Mouse (Mus musculus) gastrocnemius, postnatal 10 days (tissue): ENCODE results near the gene Fgfr2. TPM values are rescaled to one million over a fixed set of nuclear protein-coding genes. Genes with fewer than 3 reads are reported as not detected.
A peak's percentile ranks its signal among the peaks of the same experiment; 100 is the strongest.
"Not testable (repeated sequence)": the region's sequence is repeated elsewhere in the genome, so short reads cannot be mapped to it uniquely, and the experiment has no call there.

ENCODE experiments used
- DNase-seq: peaks from one replicate; pipeline ENCODE4 v3.0.0; 2021; ENCODE audit warnings: mixed read lengths
- total RNA-seq, 2 experiments: library from RNA; stranded (reverse); gene quantifications; 2 replicates each; pipeline ENCODE4 v1.2.3; 2021

Fgfr2 gene
- total RNA-seq, 2 experiments from 2014 or later, result 3.0 to 6.1 TPM

DNA sequence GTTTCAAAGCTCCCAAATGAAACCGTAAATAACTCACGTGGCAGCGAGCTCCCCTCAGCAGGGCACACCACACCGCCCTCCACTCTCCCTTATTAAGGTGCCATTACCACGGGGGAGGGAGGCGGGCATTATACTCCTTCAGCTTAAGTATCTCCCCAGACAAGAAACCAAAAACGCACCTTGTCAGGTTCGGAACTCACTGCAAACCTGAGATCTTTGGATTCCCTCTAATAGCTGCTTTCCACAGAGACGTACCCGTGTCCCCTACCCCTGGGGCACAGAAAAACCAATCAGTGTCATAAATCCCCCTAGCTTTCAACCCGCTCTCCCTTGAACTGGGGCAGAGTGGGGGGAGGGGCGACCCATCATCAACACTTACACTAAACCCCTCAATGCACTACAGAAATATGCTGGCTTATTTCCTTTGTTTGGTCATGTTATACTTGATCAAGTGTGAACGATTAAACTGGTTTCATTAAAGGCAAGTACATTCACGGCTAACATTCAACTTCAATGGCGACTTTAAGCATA, 2.9 kb downstream of the Fgfr2 start:
- no peak for DNase-seq

DNA sequence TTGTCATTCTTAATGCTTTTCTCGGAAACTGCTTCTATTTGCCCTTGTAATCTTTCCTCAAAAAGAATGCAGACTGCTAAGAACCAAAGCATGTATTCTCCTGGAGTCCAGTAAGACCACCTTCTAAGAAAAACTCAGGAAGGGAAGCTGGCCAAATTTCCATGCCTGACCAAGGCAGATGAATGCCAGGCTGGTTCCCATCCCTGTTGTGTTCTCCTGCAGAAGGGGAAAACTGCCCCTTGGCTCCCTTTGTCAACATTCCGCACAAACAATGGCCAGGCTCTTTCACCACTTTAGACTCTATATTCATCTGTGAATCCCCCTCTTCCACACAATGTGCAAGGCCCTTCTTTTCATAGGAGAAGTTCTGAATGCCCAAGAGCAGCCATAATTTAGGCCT, 5.3 kb downstream of the Fgfr2 start:
- DNase-seq, result no peak

DNA sequence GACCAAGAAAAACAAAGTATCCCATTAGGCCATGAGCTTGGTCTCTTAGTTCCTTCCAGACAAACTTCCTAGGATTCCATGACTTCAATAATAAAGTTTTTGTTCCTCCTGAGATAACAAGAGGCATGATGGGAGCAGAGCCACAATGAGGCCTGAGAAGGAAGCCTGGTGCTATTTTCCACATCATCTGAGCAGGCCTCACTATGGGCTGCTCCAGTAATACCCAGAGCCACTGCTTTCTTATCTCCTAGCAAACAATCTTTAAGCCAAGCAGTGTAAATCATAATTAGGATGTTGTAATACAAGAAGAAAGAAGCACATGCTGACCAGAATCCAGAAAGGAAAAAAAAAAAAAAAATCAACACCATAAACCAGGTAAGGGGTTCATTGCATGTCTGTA, 6.6 kb downstream of the Fgfr2 start:
- DNase-seq, result no peak

DNA sequence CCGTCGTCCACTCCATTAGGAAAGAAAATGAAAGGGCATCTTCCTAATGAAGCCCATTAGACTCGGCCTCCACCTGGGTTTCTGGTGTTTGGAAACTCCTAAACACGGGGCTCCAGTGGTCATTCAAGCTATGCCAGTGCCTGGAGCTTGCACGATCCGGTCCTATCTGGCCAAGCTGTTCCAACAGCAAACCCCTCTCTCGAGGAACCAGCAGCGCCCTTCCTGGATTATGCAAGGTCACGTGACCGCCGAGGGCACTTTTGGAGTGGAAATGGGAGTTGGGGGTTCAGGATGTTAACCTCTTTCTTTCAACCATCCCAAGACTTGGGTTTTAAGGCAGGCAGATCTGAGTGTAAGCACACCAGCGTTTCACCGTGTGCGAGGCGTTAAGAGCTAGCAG, 7.3 kb downstream of the Fgfr2 start:
- DNase-seq, result no peak

DNA sequence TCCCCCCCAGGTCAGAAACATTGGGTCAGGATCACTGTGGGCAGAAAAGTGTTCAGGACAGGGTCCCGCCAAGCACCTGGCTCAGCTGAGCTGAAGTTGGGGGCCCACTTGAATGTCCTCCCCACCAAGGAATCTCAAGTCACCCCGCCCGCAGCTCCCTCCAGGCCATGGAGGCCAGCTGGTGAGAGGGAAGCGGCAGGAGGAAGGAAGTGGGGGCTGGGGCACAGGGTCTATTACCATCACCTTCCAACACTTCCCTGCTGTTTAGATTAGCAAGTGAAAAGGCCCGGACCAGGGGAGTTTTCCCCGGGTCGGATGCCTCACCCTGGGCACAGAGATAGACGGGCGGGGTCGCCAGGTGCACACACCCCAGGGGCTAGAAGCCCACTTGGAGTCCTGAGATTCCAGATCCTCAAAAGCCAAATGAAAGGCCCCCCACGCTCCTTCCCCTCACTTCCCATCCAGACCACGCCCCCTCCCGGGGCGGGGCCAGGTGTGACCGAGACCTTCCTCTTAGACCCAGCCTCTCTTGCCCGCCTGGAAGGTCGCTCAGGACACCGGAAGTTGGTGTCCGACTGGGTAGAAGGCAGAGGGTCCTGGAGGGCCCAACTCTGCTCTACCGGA, 8.2 kb downstream of the Fgfr2 start:
- DNase-seq, result peak; percentile 16

DNA sequence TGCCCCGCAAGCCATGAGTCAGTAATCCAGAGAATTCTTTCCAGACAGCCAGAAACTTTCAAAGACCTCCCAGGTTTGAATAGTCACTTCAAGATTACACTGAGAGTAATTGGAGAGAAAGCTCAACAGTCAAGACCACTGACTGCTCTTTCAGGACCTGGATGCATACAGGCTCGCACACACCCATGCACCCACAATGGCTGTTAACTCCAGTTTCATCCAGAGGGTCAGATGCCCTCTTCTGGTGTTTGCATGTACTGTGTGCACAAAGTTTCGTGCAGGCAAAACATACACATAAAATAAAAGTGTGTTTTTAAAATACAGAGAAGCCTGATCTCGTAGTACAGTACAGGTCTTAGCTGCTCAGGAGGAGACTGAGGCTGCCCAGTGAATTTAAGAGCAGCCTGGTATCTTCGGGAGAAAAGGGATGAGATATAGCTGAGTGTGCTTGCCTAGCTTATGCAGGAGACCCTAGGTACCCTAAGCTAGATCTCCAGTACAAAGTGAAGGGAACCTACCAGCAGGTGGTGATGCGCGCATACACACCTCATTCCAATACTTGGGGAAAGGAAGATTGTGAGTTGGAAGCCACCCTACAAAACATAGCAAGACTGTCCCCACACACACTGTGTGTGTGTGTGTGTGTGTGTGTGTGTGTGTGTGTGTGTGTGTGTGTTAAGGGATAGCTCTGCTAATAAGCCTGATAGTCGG, 9.8 kb downstream of the Fgfr2 start:
- no peak for DNase-seq

DNA sequence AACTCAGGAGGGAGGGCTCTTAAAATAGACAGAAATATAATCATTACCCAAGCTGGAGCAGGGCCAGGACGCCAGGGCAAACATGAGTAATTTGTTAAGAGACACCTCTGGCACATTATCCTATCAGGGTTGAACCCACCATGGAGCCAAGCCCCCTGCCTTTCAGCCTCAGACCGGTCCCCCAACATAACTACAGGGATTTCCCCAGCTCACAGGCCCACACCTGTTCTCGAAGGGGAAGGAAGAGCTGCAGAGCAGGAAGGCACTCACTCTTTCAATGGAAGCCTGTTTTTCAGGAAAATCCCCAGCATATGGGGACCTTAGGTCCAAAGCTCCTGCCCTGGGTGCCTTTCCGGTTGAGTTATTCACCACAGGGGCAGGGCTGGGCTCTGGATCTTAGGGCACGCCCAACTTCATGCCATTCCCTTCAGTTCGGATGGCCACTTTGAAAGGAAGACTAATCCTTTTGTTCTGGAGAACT, 10.8 kb downstream of the Fgfr2 start:
- DNase-seq, result no peak

DNA sequence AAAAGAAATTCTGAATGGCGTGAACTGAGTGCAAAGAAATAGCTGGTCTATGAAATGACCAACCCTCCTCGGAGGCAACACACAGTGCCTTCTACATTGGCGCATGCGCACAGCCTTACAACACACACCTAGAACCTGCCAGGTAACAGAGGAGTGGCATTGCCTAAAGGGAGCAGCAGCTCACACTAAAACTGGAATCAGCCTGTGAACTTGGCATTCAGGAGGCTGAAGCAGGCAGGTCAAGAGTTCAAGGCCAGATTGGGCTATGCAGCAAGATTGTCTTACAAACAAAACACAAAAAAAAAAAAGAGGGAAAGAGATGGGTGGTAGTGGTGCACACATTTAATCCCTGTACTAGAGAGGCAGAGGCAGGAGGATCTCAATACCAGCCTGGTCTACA, 13.7 kb downstream of the Fgfr2 start:
- DNase-seq, result no peak

DNA sequence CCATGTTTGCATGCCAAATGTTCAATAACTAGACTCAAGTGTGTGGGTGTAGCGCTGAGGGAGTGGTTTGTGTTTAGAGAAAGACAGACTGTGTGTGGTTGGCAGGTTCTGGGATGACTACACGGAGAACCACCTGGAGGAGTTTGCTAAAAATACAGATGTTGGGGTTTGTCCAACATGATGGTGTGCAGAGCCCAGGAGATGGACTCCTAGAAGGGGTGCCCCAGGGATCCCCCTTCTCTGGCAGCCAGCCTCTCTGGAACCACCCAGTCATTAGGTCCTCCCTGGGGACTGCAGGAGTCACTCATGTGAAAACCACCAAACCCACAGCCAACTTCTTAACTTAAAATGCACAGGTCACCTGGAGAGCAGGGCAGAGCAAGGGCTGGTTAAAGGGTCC, 14.5 kb downstream of the Fgfr2 start:
- DNase-seq, result no peak

DNA sequence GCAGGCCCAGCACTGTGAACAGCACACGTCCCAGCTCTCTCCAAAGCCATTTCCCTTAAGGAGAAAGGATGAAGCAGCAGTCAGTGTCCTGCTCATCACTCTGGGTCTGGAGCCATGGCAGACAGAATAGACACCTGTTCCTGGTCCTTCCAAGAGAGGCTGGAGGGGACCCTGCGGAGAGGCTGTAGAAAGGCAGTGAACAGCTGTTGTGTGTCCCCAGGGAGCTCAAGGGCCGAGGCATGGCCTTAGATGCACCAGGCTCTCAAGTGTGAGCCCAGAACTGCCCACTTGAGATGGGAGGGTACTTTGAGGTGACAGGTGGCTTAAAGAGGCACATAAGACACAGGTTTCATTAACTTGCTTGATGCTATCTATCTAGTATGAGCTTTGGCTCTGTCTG, 20.6 kb downstream of the Fgfr2 start:
- DNase-seq, result no peak

DNA sequence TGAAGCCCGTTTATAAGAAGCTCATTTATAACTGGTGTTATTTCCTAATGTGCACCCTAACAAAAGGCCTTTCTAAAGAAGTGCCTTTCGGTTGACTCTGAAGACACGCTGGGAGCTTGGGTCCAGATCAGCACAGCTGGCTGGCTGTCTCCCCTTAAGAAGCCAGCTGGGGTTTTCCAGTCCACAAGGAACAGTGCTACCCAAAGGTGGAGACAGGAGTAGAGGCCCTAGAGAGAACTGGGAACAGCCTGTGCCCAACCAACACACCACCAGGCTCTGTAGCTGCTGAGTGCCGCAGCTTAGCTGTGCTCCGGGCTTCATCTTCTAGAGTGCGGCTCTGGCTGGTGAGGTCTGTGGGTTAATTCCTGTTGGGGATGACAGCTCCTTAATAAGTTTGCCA, 22.1 kb downstream of the Fgfr2 start:
- DNase-seq, result no peak

DNA sequence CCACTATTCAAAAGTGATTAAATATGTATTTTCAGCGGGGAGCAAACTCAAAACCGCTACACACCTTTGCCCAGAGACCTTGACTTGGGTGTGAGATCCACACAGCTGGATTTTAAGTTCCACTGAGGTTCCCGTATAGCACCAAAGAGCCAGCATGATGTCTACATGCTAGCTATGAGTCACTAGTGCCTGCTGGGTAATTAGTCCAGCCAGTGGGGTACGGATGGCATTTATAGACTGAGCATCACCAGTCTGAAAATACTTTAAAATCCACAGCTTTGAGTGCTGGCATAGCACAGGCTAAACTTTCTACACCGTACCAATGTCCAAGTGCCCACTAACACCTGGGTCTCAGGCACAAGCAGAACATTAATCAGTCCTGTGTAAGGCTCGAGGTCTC, 23.0 kb downstream of the Fgfr2 start:
- no peak for DNase-seq

DNA sequence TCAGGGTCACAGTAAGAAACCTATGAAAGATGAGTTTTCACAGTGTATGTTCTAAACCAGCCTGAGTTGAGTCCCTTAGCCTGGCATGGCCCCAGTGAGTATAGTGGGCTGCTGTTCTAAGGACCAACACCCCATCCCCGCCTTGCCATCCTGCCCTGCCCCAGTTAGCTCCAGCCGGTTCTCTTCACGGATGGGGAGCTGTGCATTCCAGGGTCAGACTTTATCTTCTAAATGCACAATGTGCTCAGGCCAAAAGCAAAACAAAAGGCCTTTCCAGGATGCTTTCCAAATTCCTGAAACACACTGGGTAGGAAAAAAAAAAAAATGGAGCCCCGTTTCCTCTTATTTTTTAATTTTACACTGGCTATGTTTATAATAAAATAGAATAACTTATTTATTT, 23.9 kb downstream of the Fgfr2 start:
- DNase-seq, result no peak

DNA sequence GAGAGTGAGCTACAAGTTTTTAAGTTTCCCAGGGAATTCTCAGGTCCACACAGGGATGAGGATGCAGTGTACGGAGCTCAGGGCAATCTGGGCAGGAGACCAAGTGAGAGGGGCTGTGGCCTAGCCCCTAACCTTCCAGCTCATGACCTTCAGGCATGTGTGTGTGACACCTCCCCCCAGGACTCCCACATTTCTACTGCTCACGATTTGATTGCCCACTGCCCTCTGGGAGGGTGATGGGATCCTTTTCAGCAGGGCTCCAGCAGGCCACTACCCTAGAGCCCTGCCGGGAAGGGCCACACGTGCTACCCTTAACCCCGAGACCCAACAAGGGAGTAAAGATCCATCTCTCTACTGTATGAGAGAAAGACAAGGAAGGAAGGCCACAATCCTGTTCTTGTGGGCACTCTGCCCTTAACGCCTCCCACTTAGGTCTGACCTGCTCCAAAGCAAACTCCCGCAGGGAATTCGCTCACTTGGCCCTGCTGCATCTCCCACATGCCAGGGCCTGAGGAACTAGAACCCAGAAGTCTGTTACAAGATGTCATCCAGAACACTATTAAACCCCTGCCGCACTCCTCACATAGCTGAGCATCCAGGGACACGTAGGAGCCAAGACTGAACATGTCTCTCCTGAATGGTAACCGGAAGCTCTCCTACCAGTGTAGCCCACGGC, 24.9 kb downstream of the Fgfr2 start:
- DNase-seq, result no peak

DNA sequence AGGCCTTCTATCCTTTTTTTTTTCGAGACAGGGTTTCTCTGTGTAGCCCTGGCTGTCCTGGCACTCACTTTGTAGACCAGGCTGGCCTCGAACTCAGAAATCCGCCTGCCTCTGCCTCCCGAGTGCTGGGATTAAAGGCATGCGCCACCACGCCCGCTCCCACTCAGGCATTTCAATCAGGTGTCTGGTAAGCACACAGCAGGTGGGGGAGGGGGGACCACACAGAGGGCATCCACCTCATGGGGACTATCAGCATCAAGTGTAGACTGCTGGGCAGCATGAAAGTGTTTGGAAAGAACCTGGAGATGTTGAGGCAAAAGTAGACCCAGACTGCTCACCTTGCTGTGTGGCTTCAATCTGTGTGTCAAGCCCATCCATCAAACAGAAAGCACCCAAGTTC, 27.5 kb downstream of the Fgfr2 start:
- not testable (repeated sequence) for DNase-seq

DNA sequence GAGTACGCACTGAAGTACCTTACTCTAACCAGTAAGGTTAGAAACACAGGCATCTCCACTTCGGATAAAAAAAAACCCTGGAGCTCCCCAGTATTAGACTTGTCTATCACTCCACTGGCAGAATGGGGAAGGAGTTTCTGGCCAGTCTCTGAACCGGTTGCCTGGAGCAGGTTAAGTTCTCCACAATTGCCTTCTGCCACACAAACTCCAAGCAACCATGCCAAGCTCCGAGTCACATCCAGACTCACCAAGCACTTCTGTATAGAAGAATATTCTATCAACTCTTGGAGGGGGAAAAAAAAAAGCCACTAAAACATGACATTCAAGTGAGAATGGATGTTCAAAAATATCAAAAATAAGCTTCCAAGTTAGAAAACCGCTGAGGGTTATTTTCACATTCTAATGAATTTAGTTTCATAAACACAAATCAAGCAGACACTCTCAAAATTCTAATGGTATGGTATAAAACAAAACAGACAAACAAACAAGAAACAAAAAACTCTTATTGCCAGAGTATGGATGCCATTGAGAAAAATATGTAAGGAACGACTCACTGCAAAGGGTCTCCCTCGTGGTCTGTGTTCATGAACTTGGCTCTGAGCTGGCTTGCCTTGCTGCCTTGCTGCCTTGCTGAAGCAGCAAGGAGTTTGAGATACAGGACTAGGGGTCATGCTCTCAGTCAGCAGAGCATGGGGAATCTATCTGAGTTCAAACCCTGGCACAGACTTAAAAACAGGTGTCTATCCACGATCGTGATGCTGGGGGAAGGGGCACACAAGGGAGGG, 28.2 kb downstream of the Fgfr2 start:
- no peak for DNase-seq

DNA sequence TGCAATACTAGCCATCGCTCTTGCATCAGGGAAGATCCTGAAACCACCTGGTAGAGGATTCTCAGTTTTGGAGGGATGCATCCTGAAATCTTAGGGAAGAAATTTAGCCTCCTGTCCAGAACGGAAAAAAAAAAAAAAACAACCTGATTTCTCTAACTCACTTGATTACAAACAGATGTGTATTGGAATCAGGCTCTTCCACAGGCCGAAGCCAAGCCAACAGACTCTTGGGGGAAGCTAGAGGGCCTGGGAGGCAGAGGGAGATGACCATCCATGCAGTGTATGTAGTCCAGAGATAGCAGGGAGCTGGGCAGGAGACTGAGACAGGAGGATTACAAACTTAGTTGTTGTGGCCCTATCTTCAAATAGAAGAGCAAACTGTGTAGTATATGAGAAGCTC, 29.0 kb downstream of the Fgfr2 start:
- DNase-seq, result no peak

DNA sequence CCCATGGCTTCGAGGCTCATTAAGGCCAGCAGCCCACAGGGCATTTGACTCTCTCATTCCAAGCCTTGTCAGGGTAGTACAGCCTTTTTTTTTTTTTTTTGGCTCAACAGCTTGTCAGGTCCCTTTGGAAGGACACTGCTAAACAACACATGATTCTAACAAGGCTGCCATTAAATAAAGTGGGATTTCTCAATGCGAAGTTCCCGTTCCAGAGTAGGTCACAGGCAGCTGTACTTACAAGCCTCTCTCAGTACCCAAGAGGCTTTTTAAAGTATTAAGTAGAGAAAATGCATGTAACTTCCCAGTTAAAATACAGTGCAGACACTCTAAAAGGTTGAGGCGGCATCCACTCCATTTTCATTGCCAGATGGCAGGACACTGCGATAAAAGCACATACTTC, 29.4 kb downstream of the Fgfr2 start:
- no peak for DNase-seq

DNA sequence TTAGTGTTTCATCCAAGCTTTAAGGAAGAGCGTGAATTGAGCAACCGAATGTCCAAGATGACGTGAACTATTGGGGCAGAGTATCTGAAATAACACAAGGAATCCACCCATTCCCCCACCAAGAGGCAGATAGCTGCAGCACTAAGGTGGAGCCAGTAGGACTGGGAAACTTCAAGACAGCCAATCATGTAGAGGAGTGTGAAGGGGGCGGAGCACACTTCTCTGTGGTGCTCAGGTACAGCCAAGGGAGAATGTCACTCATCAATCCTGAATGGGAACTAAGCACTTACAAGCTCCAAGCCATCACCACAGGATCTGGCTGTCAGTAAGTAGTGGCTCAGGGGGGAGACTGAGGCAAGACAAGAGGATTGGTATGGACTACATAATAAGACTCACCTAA, 32.5 kb downstream of the Fgfr2 start:
- no peak for DNase-seq

DNA sequence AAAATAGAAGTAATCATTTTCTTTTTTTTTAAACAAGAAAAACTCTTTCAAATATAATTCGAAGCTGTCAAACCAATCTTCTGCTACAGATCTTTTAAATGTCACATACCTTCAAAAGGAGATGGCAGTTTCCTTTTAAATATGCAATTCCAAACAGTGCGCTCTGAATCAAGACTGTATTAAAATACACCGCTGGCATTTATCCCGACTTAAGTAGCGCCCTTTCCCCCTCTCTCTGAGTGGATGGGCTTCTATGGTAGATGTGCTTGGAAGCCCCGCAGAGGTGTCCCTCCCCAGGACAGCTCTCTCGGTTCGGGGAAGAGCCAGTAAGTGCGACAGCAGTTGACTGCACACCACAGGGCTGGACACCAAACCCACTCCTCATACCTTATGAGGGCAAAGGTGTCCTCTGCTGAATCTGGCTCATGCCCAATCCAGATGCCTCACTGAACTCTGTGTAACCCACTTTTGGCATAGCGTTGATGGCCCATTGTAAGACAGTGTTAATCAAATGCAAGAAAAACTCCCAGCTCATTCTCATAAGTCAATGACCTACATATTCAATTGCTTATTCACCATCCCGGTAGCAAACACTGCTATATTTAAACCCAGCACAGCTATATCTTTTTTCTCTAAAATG, 33.4 kb downstream of the Fgfr2 start:
- no peak for DNase-seq

DNA sequence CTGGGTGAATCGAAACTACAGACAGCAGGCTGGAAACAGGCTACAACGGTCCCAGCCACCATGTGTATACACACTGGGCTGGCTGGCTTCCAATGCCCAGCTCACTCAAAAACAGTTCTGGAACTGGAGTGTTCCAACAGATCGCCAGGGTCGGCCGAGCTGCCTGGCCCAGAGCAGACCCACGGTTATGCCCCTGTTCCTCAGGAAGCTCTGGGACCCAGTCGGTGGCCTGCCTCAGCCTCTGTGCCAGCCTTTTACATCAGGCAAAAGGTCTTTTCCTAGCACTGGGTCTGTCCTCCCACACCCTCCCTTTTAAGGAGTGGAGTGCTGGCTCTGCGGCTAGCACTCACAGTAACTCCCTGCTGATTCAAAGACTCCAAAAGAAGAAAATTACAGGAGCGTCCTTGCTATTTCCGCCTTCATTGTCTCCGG, 34.3 kb downstream of the Fgfr2 start:
- peak; percentile 69 for DNase-seq

DNA sequence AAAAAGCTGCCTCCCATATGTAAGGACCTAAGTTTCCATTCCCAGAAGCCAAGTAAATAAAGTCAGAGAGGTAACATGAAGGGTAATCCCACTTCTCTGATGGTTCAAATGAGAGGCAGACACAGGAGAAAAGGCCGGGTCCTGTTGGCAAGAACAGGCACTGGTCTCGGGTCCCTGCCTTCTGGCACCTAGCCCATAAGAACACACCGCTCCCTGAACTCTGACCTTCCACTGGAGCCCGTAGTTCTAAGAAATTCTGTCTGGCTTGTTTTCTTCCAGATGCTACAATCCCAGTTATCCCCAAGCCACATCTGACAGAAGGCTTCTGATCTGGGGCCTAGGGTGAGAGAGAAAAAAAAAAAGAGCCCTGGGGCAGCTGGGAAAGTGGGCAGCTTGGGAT, 34.7 kb downstream of the Fgfr2 start:
- no peak for DNase-seq
